Mouse (Mus musculus): ENCODE measurements around the gene Olfr703.

DNA sequence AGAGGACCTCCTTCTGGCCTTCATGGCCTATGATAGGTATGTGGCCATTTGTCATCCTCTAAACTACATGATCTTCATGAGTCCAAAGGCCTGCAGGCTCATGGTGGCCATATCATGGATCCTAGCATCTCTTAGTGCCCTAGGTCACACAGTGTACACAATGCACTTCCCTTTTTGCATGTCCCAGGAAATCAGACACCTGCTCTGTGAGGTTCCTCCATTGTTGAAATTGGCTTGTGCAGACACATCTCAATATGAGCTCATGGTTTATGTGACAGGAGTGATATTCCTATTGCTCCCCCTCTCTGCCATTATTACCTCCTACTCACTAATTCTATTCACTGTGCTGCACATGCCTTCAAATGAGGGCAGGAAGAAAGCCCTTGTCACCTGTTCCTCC, 24.7 kb upstream of the Olfr703 start:
- TF ChIP-seq CTCF (IDR thresholded peaks at IDR 0.05; ENCODE audit: borderline replicate concordance, control insufficient read depth, extremely low read depth, insufficient read depth, low read length, poor library complexity) (no peak), POLR2A (IDR thresholded peaks at IDR 0.05; ENCODE audit: control insufficient read depth, extremely low read depth, insufficient read depth, low read length, poor library complexity) (no peak)
